Mouse (Mus musculus) retina, embryonic 14.5 days (tissue): ENCODE measurements around the gene Exoc3l4.

ENCODE experiments used
- DNase-seq: peaks from one replicate; pipeline ENCODE4 v3.0.0-alpha.2; 2015; ENCODE audit warnings: low spot score

Exoc3l4 gene

GRCm38 (mm10) chr12:111454021-111454420 is 37.2 kb downstream of the Exoc3l4 start:
- DNase-seq: no peak

- no peak for DNase-seq
Measured at GRCm38 (mm10) chr12:111454543-111455280, 37.9 kb downstream of the Exoc3l4 start.

GRCm38 (mm10) chr12:111455311-111455846 is 38.6 kb downstream of the Exoc3l4 start:
- no peak for DNase-seq

GRCm38 (mm10) chr12:111455860-111456259 is 39.0 kb downstream of the Exoc3l4 start:
- DNase-seq: no peak

GRCm38 (mm10) chr12:111457742-111458141 is 40.9 kb downstream of the Exoc3l4 start:
- no peak for DNase-seq

GRCm38 (mm10) chr12:111463570-111463969 is 46.8 kb downstream of the Exoc3l4 start:
- no peak for DNase-seq

GRCm38 (mm10) chr12:111466369-111466768 is 49.6 kb downstream of the Exoc3l4 start:
- DNase-seq: no peak

- no peak for DNase-seq
Measured at GRCm38 (mm10) chr12:111468206-111468605, 51.4 kb downstream of the Exoc3l4 start.

GRCm38 (mm10) chr12:111469507-111469906 is 52.7 kb downstream of the Exoc3l4 start:
- peak; percentile 89 for DNase-seq

GRCm38 (mm10) chr12:111471119-111471518 is 54.3 kb downstream of the Exoc3l4 start:
- DNase-seq: no peak

GRCm38 (mm10) chr12:111471721-111472120 is 54.9 kb downstream of the Exoc3l4 start:
- DNase-seq: no peak

- DNase-seq: no peak
Measured at GRCm38 (mm10) chr12:111472886-111473285, 56.1 kb downstream of the Exoc3l4 start.

GRCm38 (mm10) chr12:111474384-111474783 is 57.6 kb downstream of the Exoc3l4 start:
- DNase-seq: no peak

GRCm38 (mm10) chr12:111474893-111475643 is 58.3 kb downstream of the Exoc3l4 start:
- no peak for DNase-seq

- no peak for DNase-seq
Measured at GRCm38 (mm10) chr12:111478924-111479323, 62.1 kb downstream of the Exoc3l4 start.

- peak; percentile 69 for DNase-seq
Measured at GRCm38 (mm10) chr12:111479917-111480316, 63.1 kb downstream of the Exoc3l4 start.
